Mouse (Mus musculus) forebrain, embryonic 10.5 days (tissue): Measurements from ENCODE around the gene Vps35l. TPM values are rescaled to one million over a fixed set of nuclear protein-coding genes. Genes with fewer than 3 reads are reported as not detected.

Source experiments
- DNase-seq: peaks from one replicate; pipeline ENCODE4 v3.0.0-alpha.2; 2017; ENCODE audit warnings: low spot score; ENCODE audit errors: extremely low spot score
- H3K27ac ChIP-seq: fragments of 300-500 bp; sonication (generic); 2 replicates; pipeline ENCODE4 v1.5.1; 2016; ENCODE audit warnings: mild to moderate bottlenecking
- H3K27me3 ChIP-seq: fragments of 300-500 bp; sonication (generic); 2 replicates; pipeline ENCODE4 v1.6.1; 2016; ENCODE audit warnings: mild to moderate bottlenecking; ENCODE audit not compliant: poor library complexity, severe bottlenecking
- H3K36me3 ChIP-seq: fragments of 300-500 bp; sonication (generic); replicated peaks from 2 replicates; pipeline ENCODE4 v1.6.1; 2016; ENCODE audit warnings: mild to moderate bottlenecking, moderate library complexity
- H3K4me1 ChIP-seq: fragments of 300-500 bp; sonication (generic); 2 replicates; pipeline ENCODE4 v1.6.1; 2016
- H3K4me3 ChIP-seq: fragments of 300-500 bp; sonication (generic); 2 replicates; pipeline ENCODE4 v1.5.1; 2016; ENCODE audit warnings: mild to moderate bottlenecking, moderate library complexity
- H3K9me3 ChIP-seq: fragments of 300-500 bp; sonication (generic); 2 replicates; pipeline ENCODE4 v1.6.1; 2016; ENCODE audit warnings: mild to moderate bottlenecking, moderate library complexity
- WGBS: fragments of 180-500 bp; shearing (Covaris S2); methylation state at CpG from one replicate; pipeline ENCODE4 v1.1.7; 2016; 5-methylcytosine and 5-hydroxymethylcytosine counted together
- polyA plus RNA-seq: library from polyadenylated mRNA; unstranded; fragments of >200 nt; fragmentation: Nextera tagmentation; extraction: Ambion mirVana; gene quantifications from 2 replicates; pipeline ENCODE4 v1.2.1, GENCODE M21; 2016

The Vps35l gene
- polyA plus RNA-seq, 1 experiment from 2014 or later, result 63.1 TPM

DNA sequence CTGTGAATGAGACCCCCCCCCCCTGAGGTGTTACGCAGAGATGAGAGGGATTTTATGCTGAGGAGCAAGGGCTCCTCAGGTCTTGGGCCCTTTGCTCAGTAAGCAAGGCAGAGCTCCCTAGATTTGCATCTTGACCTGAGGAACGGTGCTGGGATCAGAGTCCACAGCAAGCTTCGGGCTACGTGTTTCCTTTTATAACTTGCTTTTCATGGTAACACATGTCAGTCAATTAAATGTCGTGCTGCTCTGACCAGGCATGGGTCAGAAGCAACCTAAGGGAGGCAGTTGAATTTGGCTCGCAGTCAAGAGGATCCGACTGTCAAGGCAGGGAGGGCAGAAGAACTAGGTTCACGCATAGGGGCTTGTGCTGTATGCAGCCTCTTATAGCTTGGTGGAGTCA lies 53.9 kb downstream of the Vps35l start:
- DNase-seq, result no peak
- Histone ChIP-seq H3K27ac (no peak overlapping the region), H3K36me3 (peaks cover 42% of the 10 kb centered on the region), H3K9me3 (no peaks in the 10 kb centered on the region), H3K27me3 (no peaks in the 10 kb centered on the region), H3K4me3 (no peak overlapping the region), H3K4me1 (peaks cover 7% of the 10 kb centered on the region)
- WGBS, result 93% methylated on average over 8 of the region's 8 CpGs

DNA sequence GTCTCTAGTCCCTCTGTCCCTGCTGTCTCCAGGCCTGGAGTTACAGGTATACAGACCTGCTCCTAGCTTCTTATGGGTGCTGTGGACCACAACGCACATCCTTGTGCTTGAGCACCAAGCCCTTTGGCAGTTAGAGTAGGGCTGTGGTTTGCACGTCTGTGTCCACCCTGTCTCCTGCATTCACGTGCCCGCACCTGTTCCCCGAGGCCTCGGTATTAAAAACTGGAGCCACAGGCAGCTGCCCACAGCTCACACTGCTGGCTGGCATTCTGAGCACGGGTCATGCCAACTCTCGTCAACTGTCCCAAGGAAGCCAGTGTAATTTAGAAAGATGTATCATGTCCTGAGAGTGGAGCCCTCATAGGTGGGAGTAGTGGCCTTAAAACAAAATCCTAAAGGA lies 55.8 kb downstream of the Vps35l start:
- DNase-seq, result no peak
- peaks cover 53% of the 10 kb centered on the region for H3K36me3 ChIP-seq

GRCm38 (mm10) chr7:118796838-118797237 lies 56.8 kb downstream of the Vps35l start:
- Histone ChIP-seq H3K9me3 (no peaks in the 10 kb centered on the region), H3K4me1 (peaks cover 7% of the 10 kb centered on the region), H3K36me3 (peaks cover 50% of the 10 kb centered on the region), H3K4me3 (no peak overlapping the region), H3K27me3 (no peaks in the 10 kb centered on the region), H3K27ac (no peak overlapping the region)
- DNase-seq, result no peak
- WGBS, result 95% methylated on average over 9 of the region's 9 CpGs

More for the DNA sequence above, 55.8 kb downstream of the Vps35l start:
- peaks cover 7% of the 10 kb centered on the region for H3K4me1 ChIP-seq
- no peaks in the 10 kb centered on the region for H3K27me3 ChIP-seq
- H3K9me3 ChIP-seq, result no peaks in the 10 kb centered on the region
- H3K4me3 ChIP-seq, result no peak overlapping the region
- 94% methylated on average over 8 of the region's 8 CpGs for WGBS
- H3K27ac ChIP-seq, result no peak overlapping the region

DNA sequence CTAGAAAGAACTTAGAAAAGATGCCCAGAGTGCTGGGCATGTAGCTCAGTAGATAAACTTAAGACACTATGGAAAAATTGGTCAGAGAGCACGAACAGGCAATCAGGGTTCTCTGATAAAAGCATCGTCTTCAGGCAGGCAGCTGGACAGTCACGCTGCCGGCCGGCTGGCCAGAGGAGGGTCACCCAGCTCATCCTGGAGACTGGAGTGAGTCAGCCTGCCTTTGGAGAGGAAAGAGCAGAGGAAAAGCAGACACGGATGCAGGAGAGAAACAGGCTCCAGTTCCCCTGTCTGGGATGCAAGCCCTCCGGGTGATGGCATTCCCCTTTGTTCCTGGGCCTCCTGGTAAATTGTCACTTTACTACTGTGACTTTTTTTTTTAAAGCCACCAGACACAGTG lies 57.6 kb downstream of the Vps35l start:
- no peak overlapping the region for H3K27ac ChIP-seq
- H3K27me3 ChIP-seq, result no peaks in the 10 kb centered on the region
- H3K9me3 ChIP-seq, result no peaks in the 10 kb centered on the region
- no peak for DNase-seq
- no peak overlapping the region for H3K4me3 ChIP-seq
- 87% methylated on average over 7 of the region's 7 CpGs for WGBS
- peaks cover 52% of the 10 kb centered on the region for H3K36me3 ChIP-seq
- peaks cover 7% of the 10 kb centered on the region for H3K4me1 ChIP-seq

GRCm38 (mm10) chr7:118798105-118798570 lies 58.1 kb downstream of the Vps35l start:
- no peak overlapping the region for H3K4me3 ChIP-seq
- H3K27me3 ChIP-seq, result no peaks in the 10 kb centered on the region
- DNase-seq, result no peak
- no peak overlapping the region for H3K27ac ChIP-seq
- H3K9me3 ChIP-seq, result no peaks in the 10 kb centered on the region
- peaks cover 7% of the 10 kb centered on the region for H3K4me1 ChIP-seq
- H3K36me3 ChIP-seq, result peaks cover 52% of the 10 kb centered on the region
- WGBS, result 92% methylated on average over 6 of the region's 6 CpGs

- H3K36me3 ChIP-seq, result peaks cover 49% of the 10 kb centered on the region
- H3K4me3 ChIP-seq, result no peak overlapping the region
- WGBS, result 91% methylated on average over 15 of the region's 15 CpGs
- no peaks in the 10 kb centered on the region for H3K4me1 ChIP-seq
- H3K27me3 ChIP-seq, result no peaks in the 10 kb centered on the region
- no peak for DNase-seq
- no peak overlapping the region for H3K27ac ChIP-seq
- H3K9me3 ChIP-seq, result no peaks in the 10 kb centered on the region
Observed at GRCm38 (mm10) chr7:118800112-118800734, 60.2 kb downstream of the Vps35l start.

GRCm38 (mm10) chr7:118801791-118802190 lies 61.8 kb downstream of the Vps35l start:
- WGBS, result 95% methylated on average over 3 of the region's 3 CpGs
- H3K27me3 ChIP-seq, result no peaks in the 10 kb centered on the region
- no peak overlapping the region for H3K4me3 ChIP-seq
- no peaks in the 10 kb centered on the region for H3K4me1 ChIP-seq
- H3K36me3 ChIP-seq, result peaks cover 42% of the 10 kb centered on the region
- DNase-seq, result no peak
- no peaks in the 10 kb centered on the region for H3K9me3 ChIP-seq
- H3K27ac ChIP-seq, result no peak overlapping the region

DNA sequence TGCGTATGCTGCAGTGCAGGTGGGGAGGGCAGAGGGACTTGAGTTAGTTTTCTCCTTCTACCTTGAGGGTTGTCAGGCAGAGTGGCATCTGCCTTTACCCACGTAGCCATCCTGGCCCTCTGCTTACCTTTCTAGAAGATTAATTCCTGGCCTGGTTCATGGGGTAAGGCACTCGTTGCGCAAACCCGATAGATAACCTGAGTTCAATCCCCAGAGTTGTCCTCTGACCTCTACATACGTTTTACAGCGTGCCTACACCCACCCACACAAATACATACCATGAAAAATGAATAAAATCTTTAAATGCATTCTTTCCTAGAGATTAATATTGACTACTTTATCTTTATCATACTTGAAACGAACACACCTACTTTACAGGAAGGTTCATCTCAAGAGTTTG lies 63.4 kb downstream of the Vps35l start:
- Histone ChIP-seq H3K9me3 (no peaks in the 10 kb centered on the region), H3K36me3 (peaks cover 39% of the 10 kb centered on the region), H3K4me1 (no peaks in the 10 kb centered on the region), H3K4me3 (no peak overlapping the region), H3K27me3 (no peaks in the 10 kb centered on the region), H3K27ac (no peak overlapping the region)
- WGBS, result 95% methylated on average over 8 of the region's 8 CpGs
- DNase-seq, result no peak

DNA sequence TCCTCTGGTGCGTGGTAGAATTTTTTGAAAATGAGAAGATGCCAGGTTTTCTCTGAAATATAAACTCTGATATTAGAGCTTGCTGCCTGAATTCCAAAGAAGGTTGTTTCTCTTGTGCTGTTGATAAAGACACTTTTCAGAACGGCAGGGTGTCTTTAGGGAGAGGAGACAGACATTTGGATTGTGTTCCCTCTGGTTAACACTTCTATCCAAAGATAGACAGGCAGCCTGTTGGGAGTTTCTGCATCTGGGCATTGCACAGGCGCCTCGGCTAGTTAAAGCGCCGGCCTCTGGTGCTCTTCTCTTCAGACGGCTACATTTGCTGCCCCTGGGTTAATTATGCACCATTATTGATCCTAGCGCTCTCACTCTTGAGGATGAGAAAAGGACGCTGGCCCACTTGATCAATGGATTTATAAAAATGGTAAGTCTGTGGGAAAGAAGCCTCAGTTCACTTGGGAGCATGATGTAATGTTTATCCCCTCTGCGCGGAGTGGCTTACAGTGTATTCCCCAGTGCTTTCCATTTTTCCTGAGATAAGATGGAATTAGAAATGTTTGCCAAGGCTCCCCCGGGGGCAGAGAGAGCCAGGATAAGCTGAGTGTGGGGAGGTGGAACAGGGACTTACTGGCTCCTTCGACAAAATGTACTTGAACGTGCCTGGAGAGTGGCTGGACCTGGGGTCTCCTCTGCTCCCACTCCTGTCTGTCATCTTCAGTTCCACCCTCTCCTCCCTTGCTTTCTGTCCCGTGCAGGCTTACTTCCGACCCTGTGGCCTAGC lies 66.8 kb downstream of the Vps35l start:
- H3K4me3 ChIP-seq, result no peak overlapping the region
- H3K4me1 ChIP-seq, result no peaks in the 10 kb centered on the region
- no peaks in the 10 kb centered on the region for H3K27me3 ChIP-seq
- H3K27ac ChIP-seq, result no peak overlapping the region
- peaks cover 30% of the 10 kb centered on the region for H3K36me3 ChIP-seq
- DNase-seq, result no peak
- H3K9me3 ChIP-seq, result no peaks in the 10 kb centered on the region
- 85% methylated on average over 16 of the region's 16 CpGs for WGBS

- no peak overlapping the region for H3K27ac ChIP-seq
- no peaks in the 10 kb centered on the region for H3K9me3 ChIP-seq
- H3K4me3 ChIP-seq, result no peak overlapping the region
- peaks cover 20% of the 10 kb centered on the region for H3K36me3 ChIP-seq
- no peak for DNase-seq
- 95% methylated on average over 8 of the region's 8 CpGs for whole genome bisulfite sequencing
- H3K4me1 ChIP-seq, result peaks cover 3% of the 10 kb centered on the region; the same call in 1 of the 2 replicates
- no peaks in the 10 kb centered on the region for H3K27me3 ChIP-seq
Observed at GRCm38 (mm10) chr7:118807899-118808298, 67.9 kb downstream of the Vps35l start.

GRCm38 (mm10) chr7:118811407-118812106 lies 71.5 kb downstream of the Vps35l start:
- H3K27ac ChIP-seq, result no peak overlapping the region
- peaks cover 4% of the 10 kb centered on the region; the same call in 1 of the 2 replicates for H3K4me1 ChIP-seq
- no peaks in the 10 kb centered on the region for H3K27me3 ChIP-seq
- no peaks in the 10 kb centered on the region for H3K9me3 ChIP-seq
- H3K36me3 ChIP-seq, result peaks cover 33% of the 10 kb centered on the region
- DNase-seq, result no peak
- WGBS, result 88% methylated on average over 12 of the region's 12 CpGs
- no peak overlapping the region for H3K4me3 ChIP-seq

- no peaks in the 10 kb centered on the region for H3K27me3 ChIP-seq
- 97% methylated on average over 4 of the region's 4 CpGs for WGBS
- H3K4me1 ChIP-seq, result peaks cover 4% of the 10 kb centered on the region; the same call in 1 of the 2 replicates
- H3K4me3 ChIP-seq, result no peak overlapping the region
- DNase-seq, result no peak
- H3K36me3 ChIP-seq, result peaks cover 45% of the 10 kb centered on the region
- H3K27ac ChIP-seq, result no peak overlapping the region
- no peaks in the 10 kb centered on the region for H3K9me3 ChIP-seq
Observed at GRCm38 (mm10) chr7:118813592-118813991, 73.6 kb downstream of the Vps35l start.

GRCm38 (mm10) chr7:118816275-118816674 lies 76.2 kb downstream of the Vps35l start:
- H3K4me1 ChIP-seq, result peaks cover 4% of the 10 kb centered on the region; the same call in 1 of the 2 replicates
- WGBS, result 95% methylated on average over 3 of the region's 3 CpGs
- H3K4me3 ChIP-seq, result no peak overlapping the region
- peaks cover 39% of the 10 kb centered on the region for H3K36me3 ChIP-seq
- DNase-seq, result no peak
- H3K9me3 ChIP-seq, result no peaks in the 10 kb centered on the region
- no peaks in the 10 kb centered on the region for H3K27me3 ChIP-seq
- no peak overlapping the region for H3K27ac ChIP-seq
